Mouse (Mus musculus) olfactory bulb, adult 2 months (tissue): Measurements from ENCODE around the gene Clybl. TPM values are rescaled to one million over a fixed set of nuclear protein-coding genes. Genes with fewer than 3 reads are reported as not detected.

Experiments
- H3K27ac ChIP-seq: fragments of 200-500 bp; 2 replicates; pipeline ENCODE4 v1.5.1; 2012; ENCODE audit warnings: low read depth, low read length; ENCODE audit not compliant: insufficient read depth
- H3K4me1 ChIP-seq: fragments of 200-500 bp; 2 replicates; pipeline ENCODE4 v1.6.1; 2012; ENCODE audit warnings: low read length; ENCODE audit not compliant: control insufficient read depth, insufficient read depth
- H3K4me3 ChIP-seq: fragments of 200-500 bp; 2 replicates; pipeline ENCODE4 v1.5.1; 2012; ENCODE audit warnings: mild to moderate bottlenecking, low read depth, low read length, moderate library complexity; ENCODE audit not compliant: insufficient read depth
- CTCF ChIP-seq: fragments of 200-500 bp; IDR thresholded peaks from 2 replicates; pipeline ENCODE4 v1.5.1; 2012; ENCODE audit warnings: low read depth, mild to moderate bottlenecking, low read length, moderate library complexity; ENCODE audit not compliant: insufficient read depth
- POLR2A ChIP-seq: fragments of 200-500 bp; IDR thresholded peaks from 2 replicates; pipeline ENCODE4 v1.6.1; 2012; ENCODE audit warnings: mild to moderate bottlenecking, low read depth, low read length, moderate library complexity; ENCODE audit not compliant: insufficient read depth
- WGBS: fragments of 180-500 bp; shearing (Covaris S2); methylation state at CpG from one replicate; pipeline ENCODE4 v1.1.7; 2018; 5-methylcytosine and 5-hydroxymethylcytosine counted together
- polyA plus RNA-seq: library from polyadenylated mRNA; stranded (reverse); fragments of >200 nt; gene quantifications from 2 replicates; pipeline ENCODE4 v1.2.4, GENCODE M21; 2012; ENCODE audit warnings: low replicate concordance; ENCODE audit not compliant: missing spikeins, insufficient read depth, insufficient read length

Clybl gene
- polyA plus RNA-seq, 1 experiment = not detected

- 24% methylated on average over 9 of the region's 9 CpGs for WGBS
- no peak overlapping the region for H3K27ac ChIP-seq
- H3K4me1 ChIP-seq = peaks cover 4% of the 10 kb centered on the region; the same call in 1 of the 2 replicates
- no peak overlapping the region for H3K4me3 ChIP-seq
- TF ChIP-seq CTCF (no peak), POLR2A (no peak)
Observed at GRCm38 (mm10) chr14:122223461-122224102, 42.1 kb downstream of the Clybl start.

GRCm38 (mm10) chr14:122224103-122224494 lies 42.6 kb downstream of the Clybl start:
- WGBS = 61% methylated on average over 6 of the region's 6 CpGs
- Histone ChIP-seq H3K4me1 (peaks cover 4% of the 10 kb centered on the region; the same call in 1 of the 2 replicates), H3K27ac (no peak overlapping the region), H3K4me3 (no peak overlapping the region)
- TF ChIP-seq CTCF = no peak
- TF ChIP-seq POLR2A = no peak

- TF ChIP-seq CTCF (no peak), POLR2A (no peak)
- 75% methylated on average over 8 of the region's 8 CpGs for WGBS
- Histone ChIP-seq H3K4me1 (peaks cover 4% of the 10 kb centered on the region; the same call in 1 of the 2 replicates), H3K4me3 (no peak overlapping the region), H3K27ac (no peak overlapping the region)
Observed at GRCm38 (mm10) chr14:122224501-122224928, 43.0 kb downstream of the Clybl start.

- Histone ChIP-seq H3K4me1 (peaks cover 4% of the 10 kb centered on the region; the same call in 1 of the 2 replicates), H3K4me3 (no peak overlapping the region), H3K27ac (no peak overlapping the region)
- no peak for TF ChIP-seq CTCF
- TF ChIP-seq POLR2A = no peak
- WGBS = 80% methylated on average over 7 of the region's 7 CpGs
Observed at GRCm38 (mm10) chr14:122225479-122226132, 44.1 kb downstream of the Clybl start.

GRCm38 (mm10) chr14:122226133-122226515 lies 44.6 kb downstream of the Clybl start:
- no peak overlapping the region for H3K27ac ChIP-seq
- H3K4me1 ChIP-seq = peaks cover 4% of the 10 kb centered on the region; the same call in 1 of the 2 replicates
- WGBS = 86% methylated on average over 2 of the region's 2 CpGs
- no peak overlapping the region for H3K4me3 ChIP-seq
- TF ChIP-seq POLR2A (no peak), CTCF (no peak)

GRCm38 (mm10) chr14:122226666-122227453 lies 45.4 kb downstream of the Clybl start:
- no peak overlapping the region for H3K4me3 ChIP-seq
- TF ChIP-seq POLR2A (no peak), CTCF (no peak)
- peaks cover 4% of the 10 kb centered on the region; the same call in 1 of the 2 replicates for H3K4me1 ChIP-seq
- no peak overlapping the region for H3K27ac ChIP-seq
- 82% methylated on average over 22 of the region's 22 CpGs for WGBS

- Histone ChIP-seq H3K27ac (no peak overlapping the region), H3K4me3 (no peak overlapping the region), H3K4me1 (peaks cover 4% of the 10 kb centered on the region; the same call in 1 of the 2 replicates)
- 66% methylated on average over 14 of the region's 14 CpGs for WGBS
- TF ChIP-seq CTCF (no peak), POLR2A (no peak)
Observed at GRCm38 (mm10) chr14:122227454-122227951, 46.0 kb downstream of the Clybl start.

- 68% methylated on average over 23 of the region's 23 CpGs for WGBS
- Histone ChIP-seq H3K27ac (no peak overlapping the region), H3K4me1 (peaks cover 4% of the 10 kb centered on the region; the same call in 1 of the 2 replicates), H3K4me3 (no peak overlapping the region)
- TF ChIP-seq CTCF (no peak), POLR2A (no peak)
Observed at GRCm38 (mm10) chr14:122228816-122229551, 47.5 kb downstream of the Clybl start.
